Mouse (Mus musculus) lung, postnatal 0 days (tissue): Measurements from ENCODE around the gene Mapkapk3.

ENCODE experiments used
- CTCF ChIP-seq: IDR thresholded peaks from 2 replicates; pipeline ENCODE4 v1.5.1; 2016; ENCODE audit warnings: antibody characterized with exemption, mild to moderate bottlenecking
- EP300 ChIP-seq: IDR thresholded peaks from 2 replicates; pipeline ENCODE4 v1.6.1; 2016; ENCODE audit warnings: antibody characterized with exemption, mild to moderate bottlenecking, control low read depth

GRCm38 (mm10) chr9:107335046-107335445 lies 45.4 kb upstream of the Mapkapk3 start:
- no peak for TF ChIP-seq EP300
- TF ChIP-seq CTCF = peak; percentile 47
